Mouse (Mus musculus) forebrain, postnatal 0 days (tissue): ENCODE results near the gene P2rx6. TPM values are rescaled to one million over a fixed set of nuclear protein-coding genes. Genes with fewer than 3 reads are reported as not detected.

ENCODE experiments used
- ATAC-seq: fragments of 200-750 bp; cut with Nextera tagmentation; 2 replicates; pipeline ENCODE4 v1.8.0; 2017; ENCODE audit warnings: mild to moderate bottlenecking, moderate library complexity
- DNase-seq: peaks from one replicate; pipeline ENCODE4 v3.0.0-alpha.2; 2015
- H3K27ac ChIP-seq: fragments of 300-500 bp; sonication (generic); 2 replicates; pipeline ENCODE4 v1.5.1; 2014; ENCODE audit warnings: low read depth, mild to moderate bottlenecking, antibody characterized with exemption, low read length, moderate library complexity, mixed read lengths
- H3K27me3 ChIP-seq: fragments of 300-500 bp; sonication (generic); 2 replicates; pipeline ENCODE4 v1.6.1; 2014; ENCODE audit warnings: mild to moderate bottlenecking, low read length, mixed read lengths; ENCODE audit not compliant: insufficient read depth
- H3K36me3 ChIP-seq: fragments of 300-500 bp; sonication (generic); 2 replicates; pipeline ENCODE4 v1.6.1; 2014; ENCODE audit warnings: mild to moderate bottlenecking, moderate library complexity; ENCODE audit not compliant: insufficient read depth
- H3K4me1 ChIP-seq: fragments of 300-500 bp; sonication (generic); 2 replicates; pipeline ENCODE4 v1.6.1; 2014; ENCODE audit warnings: antibody characterized with exemption; ENCODE audit not compliant: insufficient read depth
- H3K4me2 ChIP-seq: fragments of 300-500 bp; sonication (generic); 2 replicates; pipeline ENCODE4 v1.6.1; 2014; ENCODE audit warnings: low read depth, mild to moderate bottlenecking, moderate library complexity
- H3K4me3 ChIP-seq: fragments of 300-500 bp; sonication (generic); 2 replicates; pipeline ENCODE4 v1.5.1; 2014; ENCODE audit warnings: low read depth, low read length, mixed read lengths
- H3K9ac ChIP-seq: fragments of 300-500 bp; sonication (generic); 2 replicates; pipeline ENCODE4 v1.6.1; 2014; ENCODE audit warnings: mild to moderate bottlenecking
- H3K9me3 ChIP-seq: fragments of 300-500 bp; sonication (generic); 2 replicates; pipeline ENCODE4 v1.6.1; 2016; ENCODE audit warnings: low read length
- CTCF ChIP-seq: sonication (generic); IDR thresholded peaks from 2 replicates; pipeline ENCODE4 v1.5.1; 2016; ENCODE audit warnings: antibody characterized with exemption, control low read depth, low read depth
- WGBS: fragments of 180-500 bp; shearing (Covaris S2); extraction: QIAGEN DNeasy Blood & Tissue Kit; methylation state at CpG from one replicate; pipeline ENCODE4 v1.1.7; 2014; 5-methylcytosine and 5-hydroxymethylcytosine counted together
- polyA plus RNA-seq: library from polyadenylated mRNA; unstranded; fragments of >200 nt; fragmentation: Nextera tagmentation; extraction: Ambion mirVana; gene quantifications from 2 replicates; pipeline ENCODE4 v1.2.1, GENCODE M21; 2015
- total RNA-seq: library from RNA; depleted of rRNA; stranded (reverse); fragments of >200 nt; gene quantifications from 2 replicates; pipeline ENCODE4 v1.2.3, GENCODE M21; 2014; rRNA removed

Gene P2rx6
- total and polyA plus RNA-seq, 2 experiments from 2014 or later, result 1.9 to 2.8 TPM

DNA sequence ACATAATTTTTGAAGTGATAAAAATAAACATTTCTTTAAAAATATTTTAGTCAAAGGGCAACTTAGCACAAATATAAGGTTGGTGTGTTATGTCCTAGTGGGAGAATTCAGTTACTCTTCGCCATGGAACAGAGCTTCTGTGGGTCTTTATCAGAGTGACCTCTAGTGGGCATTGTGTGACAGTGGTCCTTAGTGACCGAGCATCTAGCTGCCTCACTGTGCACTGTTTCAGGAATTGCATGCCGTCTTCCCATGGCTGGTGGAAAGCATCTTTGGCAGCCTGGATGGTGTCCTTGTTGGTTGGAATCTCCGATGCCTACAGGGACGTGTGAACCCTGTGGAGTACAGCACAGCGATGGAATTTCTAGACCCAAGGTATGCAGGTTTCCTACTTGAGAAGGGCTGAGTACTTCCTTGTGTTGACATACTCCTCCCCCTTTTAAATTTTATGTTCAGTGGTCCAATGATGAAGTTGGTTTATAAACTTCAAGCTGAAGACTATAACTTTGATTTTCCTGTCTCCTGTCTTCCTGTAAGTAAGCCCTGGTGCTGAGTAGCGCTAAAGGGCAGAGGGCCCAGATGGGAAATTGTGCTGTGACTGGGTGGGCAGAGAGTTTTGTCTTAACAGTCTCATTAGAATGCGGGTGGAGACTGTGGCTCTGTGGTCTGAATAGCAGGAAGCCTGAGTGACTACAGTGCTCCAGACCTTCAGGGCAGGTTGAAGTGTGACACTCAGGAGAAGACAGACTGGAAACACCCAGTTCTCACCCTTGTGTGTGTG lies 64.0 kb downstream of the P2rx6 start:
- Histone ChIP-seq H3K27me3 (no peaks in the 10 kb centered on the region), H3K9ac (no peak overlapping the region), H3K9me3 (no peaks in the 10 kb centered on the region), H3K4me1 (no peaks in the 10 kb centered on the region), H3K36me3 (peaks cover 59% of the 10 kb centered on the region), H3K4me2 (no peak overlapping the region), H3K4me3 (no peak overlapping the region), H3K27ac (no peak overlapping the region)
- peak; percentile 72 for TF ChIP-seq CTCF
- DNase-seq (peak; percentile 38), ATAC-seq (peak; percentile 78)
- 65% methylated on average over 8 of the region's 8 CpGs for WGBS

DNA sequence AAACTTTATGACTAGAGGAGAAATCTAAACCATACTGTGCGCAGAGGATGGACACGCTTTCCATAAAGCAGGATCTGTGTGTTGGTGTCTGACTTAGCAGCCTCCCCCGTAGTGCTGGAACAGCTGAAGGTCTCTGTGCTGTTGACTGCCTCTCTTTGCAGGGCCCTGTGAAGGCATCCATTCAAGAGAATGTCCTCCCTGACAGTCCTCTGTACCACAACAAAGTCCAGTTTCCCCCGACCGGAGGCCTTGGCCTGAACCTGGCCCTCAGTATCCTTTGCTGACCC lies 64.5 kb downstream of the P2rx6 start:
- no peak overlapping the region for H3K27ac ChIP-seq
- H3K27me3 ChIP-seq, result no peaks in the 10 kb centered on the region
- TF ChIP-seq CTCF, result no peak
- H3K9ac ChIP-seq, result no peak overlapping the region
- H3K36me3 ChIP-seq, result peaks cover 63% of the 10 kb centered on the region
- H3K4me1 ChIP-seq, result no peaks in the 10 kb centered on the region
- no peak overlapping the region for H3K4me2 ChIP-seq
- DNase-seq (no peak), ATAC-seq (no peak)
- H3K9me3 ChIP-seq, result no peaks in the 10 kb centered on the region
- no peak overlapping the region for H3K4me3 ChIP-seq
- 96% methylated on average over 5 of the region's 5 CpGs for WGBS

Other genes with a start within 250 kb of the P2rx6 start
- gene Serpind1, start 230.5 kb upstream of the P2rx6 start, total RNA-seq, result 3.7 and 4.2 TPM in 2 replicates
- gene Serpind1, start 230.5 kb upstream of the P2rx6 start, polyA plus RNA-seq, result 5.0 and 5.8 TPM in 2 replicates
- gene Snap29, start 155.9 kb upstream of the P2rx6 start, total RNA-seq, result 41.9 and 43.2 TPM in 2 replicates
- 14.5 and 19.9 TPM in 2 replicates for gene Snap29, start 155.9 kb upstream of the P2rx6 start, polyA plus RNA-seq
- 106 and 107 TPM in 2 replicates for gene Pi4ka, start 155.6 kb upstream of the P2rx6 start, total RNA-seq
- gene Pi4ka, start 155.6 kb upstream of the P2rx6 start, polyA plus RNA-seq, result 32.6 and 41.2 TPM in 2 replicates
- 31.4 and 55.4 TPM in 2 replicates for gene Crkl, start 109.9 kb upstream of the P2rx6 start, total RNA-seq
- 44.5 and 60.5 TPM in 2 replicates for gene Crkl, start 109.9 kb upstream of the P2rx6 start, polyA plus RNA-seq
- 15.2 and 21.8 TPM in 2 replicates for gene Aifm3, start 72.3 kb upstream of the P2rx6 start, total RNA-seq
- 7.5 and 12.7 TPM in 2 replicates for gene Aifm3, start 72.3 kb upstream of the P2rx6 start, polyA plus RNA-seq
- gene Lztr1, start 53.2 kb upstream of the P2rx6 start, total RNA-seq, result 206 and 244 TPM in 2 replicates
- 91.4 and 103 TPM in 2 replicates for gene Lztr1, start 53.2 kb upstream of the P2rx6 start, polyA plus RNA-seq
- gene Thap7, start 30.7 kb upstream of the P2rx6 start, total RNA-seq, result 69.2 and 71.0 TPM in 2 replicates
- gene Thap7, start 30.7 kb upstream of the P2rx6 start, polyA plus RNA-seq, result 58.3 and 64.4 TPM in 2 replicates
- gene Lrrc74b, start 638 bp upstream of the P2rx6 start, total RNA-seq, result 3.0 and 3.5 TPM in 2 replicates
- gene Lrrc74b, start 638 bp upstream of the P2rx6 start, polyA plus RNA-seq, result 2.3 and 4.1 TPM in 2 replicates
- gene Slc7a4, start 21.3 kb downstream of the P2rx6 start, total RNA-seq, result 47.5 and 53.4 TPM in 2 replicates
- 33.1 and 47.3 TPM in 2 replicates for gene Slc7a4, start 21.3 kb downstream of the P2rx6 start, polyA plus RNA-seq
- gene Smpd4, start 57.5 kb downstream of the P2rx6 start, total RNA-seq, result 41.4 and 48.3 TPM in 2 replicates
- 25.3 and 26.2 TPM in 2 replicates for gene Smpd4, start 57.5 kb downstream of the P2rx6 start, polyA plus RNA-seq
- gene Ccdc74a, start 84.6 kb downstream of the P2rx6 start, total RNA-seq, result 19.6 and 22.6 TPM in 2 replicates
- 25.2 and 33.9 TPM in 2 replicates for gene Ccdc74a, start 84.6 kb downstream of the P2rx6 start, polyA plus RNA-seq
- 45.6 and 48.5 TPM in 2 replicates for gene Med15, start 171.0 kb downstream of the P2rx6 start, total RNA-seq
- 40.9 and 46.9 TPM in 2 replicates for gene Med15, start 171.0 kb downstream of the P2rx6 start, polyA plus RNA-seq
- gene Klhl22, start 197.7 kb downstream of the P2rx6 start, total RNA-seq, result 117 and 162 TPM in 2 replicates
- gene Klhl22, start 197.7 kb downstream of the P2rx6 start, polyA plus RNA-seq, result 69.6 and 73.8 TPM in 2 replicates
- gene Scarf2, start 235.4 kb downstream of the P2rx6 start, total RNA-seq, result 6.2 and 10.6 TPM in 2 replicates
- gene Scarf2, start 235.4 kb downstream of the P2rx6 start, polyA plus RNA-seq, result 1.9 and 2.1 TPM in 2 replicates